Mouse (Mus musculus) stomach, postnatal 0 days (tissue): ENCODE measurements around the gene Kif2a. TPM values are rescaled to one million over a fixed set of nuclear protein-coding genes. Genes with fewer than 3 reads are reported as not detected.
"Not testable (repeated sequence)": the region's sequence is repeated elsewhere in the genome, so short reads cannot be mapped to it uniquely, and the experiment has no call there.

Experiments used
- ATAC-seq: fragments of 200-750 bp; cut with Nextera tagmentation; 2 replicates; pipeline ENCODE4 v1.8.0; 2017; ENCODE audit not compliant: low FRiP score, low TSS enrichment
- DNase-seq: peaks from one replicate; pipeline ENCODE4 v3.0.0-alpha.2; 2016; ENCODE audit warnings: low spot score
- H3K27ac ChIP-seq: fragments of 300-500 bp; sonication (generic); replicated peaks from 2 replicates; pipeline ENCODE4 v1.5.1; 2014; ENCODE audit warnings: mild to moderate bottlenecking, control low read depth
- H3K27me3 ChIP-seq: fragments of 300-500 bp; sonication (generic); 2 replicates; pipeline ENCODE4 v1.6.1; 2014; ENCODE audit warnings: low read length; ENCODE audit not compliant: control insufficient read depth, insufficient read depth
- H3K36me3 ChIP-seq: fragments of 300-500 bp; sonication (generic); 2 replicates; pipeline ENCODE4 v1.6.1; 2014; ENCODE audit warnings: low read length, mixed read lengths; ENCODE audit not compliant: control insufficient read depth, insufficient read depth
- H3K4me1 ChIP-seq: fragments of 300-500 bp; sonication (generic); replicated peaks from 2 replicates; pipeline ENCODE4 v1.6.1; 2014; ENCODE audit warnings: antibody characterized with exemption; ENCODE audit not compliant: control insufficient read depth, insufficient read depth
- H3K4me2 ChIP-seq: fragments of 300-500 bp; sonication (generic); replicated peaks from 2 replicates; pipeline ENCODE4 v1.6.1; 2014; ENCODE audit warnings: low read depth, mild to moderate bottlenecking, control low read depth, moderate library complexity
- H3K4me3 ChIP-seq: fragments of 300-500 bp; sonication (generic); 2 replicates; pipeline ENCODE4 v1.5.1; 2014; ENCODE audit warnings: low read depth, low read length, control low read depth
- H3K9ac ChIP-seq: fragments of 300-500 bp; sonication (generic); 2 replicates; pipeline ENCODE4 v1.6.1; 2014; ENCODE audit warnings: mild to moderate bottlenecking, low read length, control low read depth, mixed read lengths
- H3K9me3 ChIP-seq: fragments of 300-500 bp; sonication (generic); 2 replicates; pipeline ENCODE4 v1.6.1; 2016; ENCODE audit warnings: low read length; ENCODE audit not compliant: control insufficient read depth
- CTCF ChIP-seq: IDR thresholded peaks from 2 replicates; pipeline ENCODE4 v1.5.1; 2016; ENCODE audit warnings: antibody characterized with exemption, low read depth, mild to moderate bottlenecking, moderate library complexity
- EP300 ChIP-seq: optimal IDR thresholded peaks from 2 replicates; pipeline ENCODE3; 2016; ENCODE audit warnings: antibody characterized with exemption
- WGBS: fragments of 180-500 bp; shearing (Covaris S2); extraction: QIAGEN DNeasy Blood & Tissue Kit; methylation state at CpG from one replicate; pipeline ENCODE4 v1.1.7; 2014; 5-methylcytosine and 5-hydroxymethylcytosine counted together
- polyA plus RNA-seq: library from polyadenylated mRNA; unstranded; fragments of >200 nt; fragmentation: Nextera tagmentation; extraction: Ambion mirVana; gene quantifications from 2 replicates; pipeline ENCODE4 v1.2.1, GENCODE M21; 2015

Gene Kif2a
- polyA plus RNA-seq, 1 experiment from 2014 or later, result 16.7 TPM

GRCm38 (mm10) chr13:107011618-107012017 lies 10.3 kb downstream of the Kif2a start:
- Histone ChIP-seq H3K9me3 (no peaks in the 10 kb centered on the region), H3K4me2 (no peak overlapping the region), H3K9ac (no peak overlapping the region), H3K27me3 (no peaks in the 10 kb centered on the region), H3K4me3 (no peak overlapping the region), H3K27ac (no peak overlapping the region), H3K36me3 (no peaks in the 10 kb centered on the region), H3K4me1 (0 out of 2 replicates have a peak, but pooled peaks cover 5% of the 10 kb centered on the region)
- DNase-seq, result no peak
- no peak for ATAC-seq
- no peak for TF ChIP-seq CTCF
- TF ChIP-seq EP300, result no peak
- 86% methylated on average over 2 of the region's 2 CpGs for WGBS

- ATAC-seq, result no peak
- no peaks in the 10 kb centered on the region for H3K9me3 ChIP-seq
- H3K4me1 ChIP-seq, result no peaks in the 10 kb centered on the region
- DNase-seq, result no peak
- no peak overlapping the region for H3K4me3 ChIP-seq
- H3K9ac ChIP-seq, result no peak overlapping the region
- TF ChIP-seq EP300 (no peak), CTCF (no peak)
- no peak overlapping the region for H3K27ac ChIP-seq
- no peaks in the 10 kb centered on the region for H3K27me3 ChIP-seq
- 80% methylated on average over 4 of the region's 4 CpGs for WGBS
- H3K4me2 ChIP-seq, result no peak overlapping the region
- H3K36me3 ChIP-seq, result no peaks in the 10 kb centered on the region
Observed at GRCm38 (mm10) chr13:107008174-107008573, 13.8 kb downstream of the Kif2a start.

GRCm38 (mm10) chr13:107003211-107003610 lies 18.7 kb downstream of the Kif2a start:
- Histone ChIP-seq H3K27ac (no peak overlapping the region), H3K4me1 (no peaks in the 10 kb centered on the region), H3K27me3 (no peaks in the 10 kb centered on the region), H3K4me2 (no peak overlapping the region), H3K4me3 (no peak overlapping the region), H3K36me3 (no peaks in the 10 kb centered on the region), H3K9ac (no peak overlapping the region), H3K9me3 (no peaks in the 10 kb centered on the region)
- 68% methylated on average over 2 of the region's 2 CpGs for WGBS
- no peak for TF ChIP-seq EP300
- TF ChIP-seq CTCF, result no peak
- ATAC-seq, result 0 out of 2 replicates have a peak, but pooled peaks have one; percentile 50
- DNase-seq, result no peak

GRCm38 (mm10) chr13:106998671-106999070 lies 23.3 kb downstream of the Kif2a start:
- no peak overlapping the region for H3K4me2 ChIP-seq
- no peak for TF ChIP-seq EP300
- TF ChIP-seq CTCF, result no peak
- no peak overlapping the region for H3K9ac ChIP-seq
- H3K4me1 ChIP-seq, result no peaks in the 10 kb centered on the region
- no peaks in the 10 kb centered on the region for H3K36me3 ChIP-seq
- no peak overlapping the region; the same call in 1 of the 2 replicates for H3K27ac ChIP-seq
- ATAC-seq (peak; percentile 99), DNase-seq (peak; percentile 65)
- 52% methylated on average over 5 of the region's 5 CpGs for WGBS
- no peaks in the 10 kb centered on the region for H3K9me3 ChIP-seq
- H3K27me3 ChIP-seq, result no peaks in the 10 kb centered on the region
- H3K4me3 ChIP-seq, result no peak overlapping the region

- Histone ChIP-seq H3K4me2 (no peak overlapping the region), H3K27me3 (no peaks in the 10 kb centered on the region), H3K9me3 (no peaks in the 10 kb centered on the region), H3K4me1 (no peaks in the 10 kb centered on the region), H3K9ac (no peak overlapping the region), H3K36me3 (no peaks in the 10 kb centered on the region), H3K27ac (peak overlapping the region; percentile 49; the same call in 1 of the 2 replicates), H3K4me3 (no peak overlapping the region)
- TF ChIP-seq EP300 (no peak), CTCF (no peak)
- WGBS, result 84% methylated on average over 2 of the region's 2 CpGs
- ATAC-seq (no peak), DNase-seq (no peak)
Observed at GRCm38 (mm10) chr13:106998026-106998425, 23.9 kb downstream of the Kif2a start.

GRCm38 (mm10) chr13:106997557-106997956 lies 24.4 kb downstream of the Kif2a start:
- not testable (repeated sequence) for DNase-seq, H3K4me3 ChIP-seq, H3K36me3 ChIP-seq, H3K9me3 ChIP-seq, H3K9ac ChIP-seq, ATAC-seq, H3K4me1 ChIP-seq, H3K4me2 ChIP-seq, H3K27me3 ChIP-seq, H3K27ac ChIP-seq
- 93% methylated on average over 4 of the region's 4 CpGs for WGBS
